Mouse (Mus musculus) spleen, postnatal 14 days (tissue): Measurements from ENCODE around the gene Efemp2.
A peak's percentile ranks its signal among the peaks of the same experiment; 100 is the strongest.
"Not testable (repeated sequence)": the region's sequence is repeated elsewhere in the genome, so short reads cannot be mapped to it uniquely, and the experiment has no call there.

Experiments used
- DNase-seq, 2 experiments: peaks; one replicate each; pipeline ENCODE4 v3.0.0; 2021 to 2022; ENCODE audit warnings: low spot score in 2 of 2

Efemp2 gene

GRCm38 (mm10) chr19:5477004-5477667, 3.4 kb downstream of the Efemp2 start:
- DNase-seq = no peak

GRCm38 (mm10) chr19:5477668-5478300, 4.0 kb downstream of the Efemp2 start:
- DNase-seq = no peak

- no peak for DNase-seq
Measured at GRCm38 (mm10) chr19:5480016-5480415, 6.3 kb downstream of the Efemp2 start.

GRCm38 (mm10) chr19:5481398-5481797, 7.6 kb downstream of the Efemp2 start:
- no peak for DNase-seq

- DNase-seq = no peak
Measured at GRCm38 (mm10) chr19:5483386-5484359, 9.9 kb downstream of the Efemp2 start.

- no peak for DNase-seq
Measured at GRCm38 (mm10) chr19:5484496-5484895, 10.7 kb downstream of the Efemp2 start.

GRCm38 (mm10) chr19:5485371-5485770, 11.6 kb downstream of the Efemp2 start:
- no peak for DNase-seq

GRCm38 (mm10) chr19:5485821-5486220, 12.1 kb downstream of the Efemp2 start:
- DNase-seq = no peak

- no peak for DNase-seq
Measured at GRCm38 (mm10) chr19:5486286-5486685, 12.5 kb downstream of the Efemp2 start.

- no peak for DNase-seq
Measured at GRCm38 (mm10) chr19:5486771-5487170, 13.0 kb downstream of the Efemp2 start.

- DNase-seq = peak; percentile 92 to 96
Measured at GRCm38 (mm10) chr19:5487768-5488550, 14.2 kb downstream of the Efemp2 start, which contains the start of gene Mus81. Mus81 (minus strand) TSS chr19:5488402.

- peak; percentile 95 to 96 for DNase-seq
Measured at GRCm38 (mm10) chr19:5488878-5489571, 15.3 kb downstream of the Efemp2 start.

- DNase-seq = peak in 1 of 2 experiments; percentile 7
Measured at GRCm38 (mm10) chr19:5489721-5490120, 16.0 kb downstream of the Efemp2 start.

- peak; percentile 86 to 90 for DNase-seq
Measured at GRCm38 (mm10) chr19:5490313-5490897, 16.7 kb downstream of the Efemp2 start, which contains the start of gene Cfl1. Cfl1 (plus strand) TSS chr19:5490455.

GRCm38 (mm10) chr19:5490898-5491708, 17.3 kb downstream of the Efemp2 start:
- peak; percentile 68 to 79 for DNase-seq

- DNase-seq = no peak
Measured at GRCm38 (mm10) chr19:5492641-5493040, 18.9 kb downstream of the Efemp2 start.

- not testable (repeated sequence) for DNase-seq
Measured at GRCm38 (mm10) chr19:5493301-5493721, 19.6 kb downstream of the Efemp2 start.

- DNase-seq = no peak
Measured at GRCm38 (mm10) chr19:5494314-5494713, 20.6 kb downstream of the Efemp2 start.

- no peak for DNase-seq
Measured at GRCm38 (mm10) chr19:5495353-5496051, 21.7 kb downstream of the Efemp2 start.
